ENCODE assay signal across 8 mouse cellular contexts in genomic region chr1:151571838-151572578, GRCm38 (mm10). TPM values are rescaled to one million over a fixed set of nuclear protein-coding genes. Genes with fewer than 3 reads are reported as not detected.
DNase-seq lines count a peak whose midpoint lies in the region; ATAC-seq and TF ChIP-seq lines count a peak whose summit lies in the region.

No protein-coding gene starts in this region.

- 0 out of 2 replicates have a peak, but pooled peaks cover 8% of the 10 kb centered on the region for H3K4me1 ChIP-seq in kidney, postnatal 0 days (replicated peaks; ENCODE audit: insufficient read depth, low read length)
- no peaks in the 10 kb centered on the region for H3K4me1 ChIP-seq in embryonic facial prominence, embryonic 11.5 days (ENCODE audit: control insufficient read depth, insufficient read depth, low read length)
- H3K4me1 ChIP-seq in intestine, embryonic 15.5 days (replicated peaks) = 0 out of 2 replicates have a peak, but pooled peaks cover 4% of the 10 kb centered on the region

- peak overlapping the region; percentile 53 for H3K9ac ChIP-seq in kidney, postnatal 0 days (ENCODE audit: low read depth, low read length)
- H3K9ac ChIP-seq in embryonic facial prominence, embryonic 11.5 days (replicated peaks; ENCODE audit: low read length) = no peak overlapping the region
- H3K9ac ChIP-seq in intestine, embryonic 15.5 days = peak overlapping the region; percentile 56

- DNase-seq in kidney, postnatal 0 days (ENCODE audit: low spot score) = no peak
- DNase-seq in kidney, adult 11 months = no peak
- DNase-seq in embryonic facial prominence, embryonic 11.5 days (ENCODE audit: low spot score) = no peak
- DNase-seq in naive thymus-derived CD4-positive, alpha-beta T cell, adult 2 months (ENCODE audit: low read depth) = peak; percentile 34
- no peak for DNase-seq in right cerebral cortex, adult 18-20 months
- DNase-seq in gastrocnemius, postnatal 4 days (ENCODE audit: low spot score in 2 of 2) = no peak
- DNase-seq in layer of hippocampus, adult 11-12 months (ENCODE audit: low spot score) = no peak

- TF ChIP-seq CTCF in kidney, postnatal 0 days (IDR thresholded peaks at IDR 0.05; ENCODE audit: low read depth) = no peak

- H3K27me3 ChIP-seq in kidney, postnatal 0 days (ENCODE audit: insufficient read depth, low read length) = no peaks in the 10 kb centered on the region
- peaks cover 7% of the 10 kb centered on the region; the same call in 1 of the 2 replicates for H3K27me3 ChIP-seq in embryonic facial prominence, embryonic 11.5 days (ENCODE audit: control insufficient read depth, insufficient read depth, low read length)
- 0 out of 2 replicates have a peak, but pooled peaks cover 6% of the 10 kb centered on the region for H3K27me3 ChIP-seq in intestine, embryonic 15.5 days (replicated peaks)

- H3K4me3 ChIP-seq in kidney, postnatal 0 days (replicated peaks; ENCODE audit: low read depth, low read length) = peak overlapping the region; percentile 55
- no peak overlapping the region for H3K4me3 ChIP-seq in embryonic facial prominence, embryonic 11.5 days (ENCODE audit: low read depth, low read length)
- peak overlapping the region; percentile 57 for H3K4me3 ChIP-seq in intestine, embryonic 15.5 days (replicated peaks)

- 19% methylated on average over 10 of the region's 10 CpGs for WGBS in kidney, postnatal 0 days
- WGBS in embryonic facial prominence, embryonic 11.5 days = 25% methylated on average over 10 of the region's 10 CpGs
- 27% methylated on average over 10 of the region's 10 CpGs for WGBS in intestine, embryonic 15.5 days

- no peak overlapping the region for H3K27ac ChIP-seq in kidney, postnatal 0 days
- no peak overlapping the region for H3K27ac ChIP-seq in embryonic facial prominence, embryonic 11.5 days (replicated peaks; ENCODE audit: low read depth, low read length)
- no peak overlapping the region for H3K27ac ChIP-seq in intestine, embryonic 15.5 days

- H3K9me3 ChIP-seq in kidney, postnatal 0 days (replicated peaks; ENCODE audit: low read length) = no peaks in the 10 kb centered on the region
- H3K9me3 ChIP-seq in embryonic facial prominence, embryonic 11.5 days (replicated peaks; ENCODE audit: control insufficient read depth, low read length) = no peaks in the 10 kb centered on the region
- no peaks in the 10 kb centered on the region for H3K9me3 ChIP-seq in intestine, embryonic 15.5 days

- peak overlapping the region; percentile 86 for H3K4me2 ChIP-seq in kidney, postnatal 0 days (ENCODE audit: low read length)
- H3K4me2 ChIP-seq in embryonic facial prominence, embryonic 11.5 days (ENCODE audit: low read depth, low read length) = peak overlapping the region; percentile 48
- H3K4me2 ChIP-seq in intestine, embryonic 15.5 days (replicated peaks) = peak overlapping the region; percentile 95

- H3K36me3 ChIP-seq in kidney, postnatal 0 days (ENCODE audit: insufficient read depth, low read length) = no peaks in the 10 kb centered on the region
- H3K36me3 ChIP-seq in embryonic facial prominence, embryonic 11.5 days (replicated peaks; ENCODE audit: control insufficient read depth, insufficient read depth, low read depth, low read length) = no peaks in the 10 kb centered on the region
- no peaks in the 10 kb centered on the region for H3K36me3 ChIP-seq in intestine, embryonic 15.5 days

- no peak for ATAC-seq in kidney, postnatal 0 days (replicated peaks; ENCODE audit: low FRiP score, low read depth)
- no peak for ATAC-seq in embryonic facial prominence, embryonic 11.5 days (replicated peaks; ENCODE audit: insufficient number of reproducible peaks, low FRiP score, low TSS enrichment, low read depth)
- ATAC-seq in intestine, embryonic 15.5 days = peak; percentile 26; the same call in 1 of the 2 replicates

RNA-seq across cellular contexts. Expression of gene Fam129a, which starts 1.0 kb away (rescaled TPM):
- 12.6 and 13.7 TPM in 2 replicates for polyA plus RNA-seq in kidney, postnatal 0 days (2015; fragmentation: Nextera tagmentation; extraction: Ambion mirVana)
- 1.4 and 1.9 TPM in 2 replicates for polyA plus RNA-seq in embryonic facial prominence, embryonic 11.5 days (2014; fragmentation: Nextera tagmentation; extraction: Ambion mirVana)
- 11.9 and 12.9 TPM in 2 replicates for polyA plus RNA-seq in intestine, embryonic 15.5 days (2015; fragmentation: Nextera tagmentation; extraction: Ambion mirVana)
- total RNA-seq in gastrocnemius, postnatal 4 days (2021) = 10 to 100 TPM; 55.7 to 66.2 TPM
